ENCODE assay signal across 11 mouse cellular contexts in genomic region chr15:85947541-85947940, GRCm38 (mm10).
DNase-seq lines count a peak whose midpoint lies in the region; ATAC-seq and TF ChIP-seq lines count a peak whose summit lies in the region.
"Had no signal": no experiment of that assay in that cellular context is flagged by ENCODE, and none has a peak within 500 bp of the region (broad histone marks: within the 10 kb centered on the region; RNA-seq: fewer than 3 reads in every experiment).

No protein-coding gene starts in this region.

- DNase-seq in ES-CJ7 (ENCODE audit: low read depth, low spot score) = peak; percentile 9
- no peak for DNase-seq in Patski (ENCODE audit: low read depth, low spot score)
- peak; percentile 34 for DNase-seq in midbrain, embryonic 10.5 days (ENCODE audit: low spot score)
- DNase-seq in spleen, postnatal 4 days (ENCODE audit: low spot score in 2 of 2) = no peak
- no peak for DNase-seq in B cell, adult 2 months
- DNase-seq in heart, adult 11 months = no peak
- DNase-seq: cerebellum, adult 2 months; gastrocnemius, postnatal 14 days; kidney, postnatal 14 days had no signal

- H3K27me3 ChIP-seq in Patski = no peaks in the 10 kb centered on the region
- H3K27me3 ChIP-seq in forebrain, embryonic 13.5 days = no peaks in the 10 kb centered on the region
- H3K27me3 ChIP-seq in midbrain, embryonic 10.5 days (ENCODE audit: low read depth, poor library complexity, severe bottlenecking) = no peaks in the 10 kb centered on the region

- POLR2A ChIA-PET in Patski (lab: Charles Lee) = no interaction called here

- CTCF ChIA-PET in Patski (lab: Charles Lee) = no interaction called here

- H3K4me2 ChIP-seq in forebrain, embryonic 13.5 days = peak overlapping the region; percentile 35

- 0 out of 2 replicates have a peak overlapping the region, but pooled peaks have one; percentile 11 for H3K4me3 ChIP-seq in forebrain, embryonic 13.5 days
- peak overlapping the region; percentile 32; the same call in 1 of the 2 replicates for H3K4me3 ChIP-seq in midbrain, embryonic 10.5 days

- peaks cover 5% of the 10 kb centered on the region; the same call in 1 of the 2 replicates for H3K36me3 ChIP-seq in forebrain, embryonic 13.5 days (ENCODE audit: poor library complexity, severe bottlenecking)
- H3K36me3 ChIP-seq in midbrain, embryonic 10.5 days = peaks cover 12% of the 10 kb centered on the region

- no peak for TF ChIP-seq CTCF in Patski (IDR thresholded peaks at IDR 0.05)

- peak overlapping the region; percentile 37; the same call in 1 of the 2 replicates for H3K9ac ChIP-seq in forebrain, embryonic 13.5 days

- WGBS in forebrain, embryonic 13.5 days = 6% methylated on average over 9 of the region's 9 CpGs
- WGBS in midbrain, embryonic 10.5 days = 29% methylated on average over 9 of the region's 9 CpGs

- H3K9me3 ChIP-seq in forebrain, embryonic 13.5 days (replicated peaks) = no peaks in the 10 kb centered on the region
- no peaks in the 10 kb centered on the region for H3K9me3 ChIP-seq in midbrain, embryonic 10.5 days (replicated peaks)

- in situ Hi-C loops in Patski (cut with MboI; ENCODE audit: low pct_unique_long_range_greater_than_20kb) = no loop called here

- peaks cover 40% of the 10 kb centered on the region for H3K4me1 ChIP-seq in forebrain, embryonic 13.5 days
- H3K4me1 ChIP-seq in midbrain, embryonic 10.5 days = peaks cover 34% of the 10 kb centered on the region

- peak overlapping the region; percentile 80 for H3K27ac ChIP-seq in forebrain, embryonic 13.5 days
- peak overlapping the region; percentile 79 for H3K27ac ChIP-seq in midbrain, embryonic 10.5 days (replicated peaks)

- peak; percentile 40 for ATAC-seq in Patski
- ATAC-seq in forebrain, embryonic 13.5 days = peak; percentile 76
- no peak for ATAC-seq in erythroid progenitor cell, adult 5-6 weeks (replicated peaks; ENCODE audit: low FRiP score, poor library complexity, severe bottlenecking)

Comparison
In these comparisons a context has a peak if more than half of its experiments do, and no peak if none do; other contexts are left out.
1. DNase-seq: peak in ES-CJ7 (single experiment) and midbrain, embryonic 10.5 days (single experiment); none in Patski (single experiment), spleen, postnatal 4 days (0 of 2), B cell, adult 2 months (0 of 2) and heart, adult 11 months (single experiment).